Mouse (Mus musculus) testis, adult 2 months (tissue): ENCODE measurements around the gene Tsc22d4.

Experiments
- CTCF ChIP-seq: fragments of 200-500 bp; IDR thresholded peaks from 2 replicates; pipeline ENCODE4 v1.5.1; 2012; ENCODE audit warnings: low read depth, mild to moderate bottlenecking, inconsistent platforms, low read length, moderate library complexity; ENCODE audit not compliant: control insufficient read depth, insufficient read depth, insufficient replicate concordance
- POLR2A ChIP-seq: fragments of 200-500 bp; IDR thresholded peaks from 2 replicates; pipeline ENCODE4 v1.6.1; 2012; ENCODE audit warnings: low read depth, mild to moderate bottlenecking, inconsistent platforms, low read length, moderate library complexity; ENCODE audit not compliant: control insufficient read depth

GRCm38 (mm10) chr5:137755425-137755824 lies 9.9 kb downstream of the Tsc22d4 start:
- TF ChIP-seq CTCF (no peak), POLR2A (no peak)
